Mouse (Mus musculus) bone marrow macrophage, adult 2 months (primary cell): ENCODE data around the gene Mef2d. TPM values are rescaled to one million over a fixed set of nuclear protein-coding genes. Genes with fewer than 3 reads are reported as not detected.
"Not testable (repeated sequence)": the region's sequence is repeated elsewhere in the genome, so short reads cannot be mapped to it uniquely, and the experiment has no call there.

Experiments
- H3K27ac ChIP-seq: 2 replicates; pipeline ENCODE4 v1.5.1; 2012; ENCODE audit warnings: low read depth, low read length; ENCODE audit not compliant: insufficient read depth
- H3K4me1 ChIP-seq: 2 replicates; pipeline ENCODE4 v1.6.1; 2012; ENCODE audit warnings: low read length; ENCODE audit not compliant: control insufficient read depth, insufficient read depth
- H3K4me3 ChIP-seq: 2 replicates; pipeline ENCODE4 v1.5.1; 2012; ENCODE audit warnings: mild to moderate bottlenecking, low read length, moderate library complexity; ENCODE audit not compliant: insufficient read depth
- CTCF ChIP-seq: IDR thresholded peaks from 2 replicates; pipeline ENCODE4 v1.5.1; 2012; ENCODE audit warnings: low read depth, mild to moderate bottlenecking, low read length, moderate library complexity
- POLR2A ChIP-seq: IDR thresholded peaks from 2 replicates; pipeline ENCODE4 v1.6.1; 2012; ENCODE audit warnings: mild to moderate bottlenecking, low read depth, low read length, borderline replicate concordance
- polyA plus RNA-seq: library from polyadenylated mRNA; stranded (reverse); fragments of >200 nt; gene quantifications from 2 replicates; pipeline ENCODE4 v1.2.4, GENCODE M21; 2012; ENCODE audit not compliant: missing spikeins, insufficient read depth, insufficient read length

Gene Mef2d
- polyA plus RNA-seq, 1 experiment, result 98.1 TPM

- Histone ChIP-seq H3K27ac (no peak overlapping the region), H3K4me3 (no peak overlapping the region), H3K4me1 (peaks cover 25% of the 10 kb centered on the region)
- no peak for TF ChIP-seq CTCF
- TF ChIP-seq POLR2A, result no peak
Measured at GRCm38 (mm10) chr3:88174894-88175293, 32.7 kb downstream of the Mef2d start.

DNA sequence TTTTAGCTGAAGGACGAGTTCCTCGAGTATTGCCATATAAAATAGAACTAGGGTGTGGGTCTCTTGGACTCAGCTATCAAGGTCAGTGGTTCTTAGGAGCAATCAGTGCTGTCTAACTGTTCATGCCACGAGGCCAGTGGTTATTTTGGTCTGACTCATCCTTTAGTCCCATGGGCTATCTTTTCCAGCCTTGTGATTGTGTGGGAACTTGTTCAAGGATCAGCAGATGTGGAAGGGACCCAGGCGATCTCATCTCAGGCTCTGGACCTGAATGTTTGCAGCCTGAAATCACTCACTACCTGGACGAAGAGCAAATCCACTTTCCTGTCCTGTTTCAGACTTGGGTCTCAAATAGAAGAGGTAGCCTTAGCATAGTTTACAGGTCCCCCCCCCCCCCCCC lies 34.9 kb downstream of the Mef2d start:
- peak overlapping the region; percentile 98 for H3K27ac ChIP-seq
- TF ChIP-seq CTCF, result no peak
- no peak for TF ChIP-seq POLR2A
- peaks cover 12% of the 10 kb centered on the region for H3K4me1 ChIP-seq
- H3K4me3 ChIP-seq, result peak overlapping the region; percentile 71

- Histone ChIP-seq H3K27ac (peak overlapping the region; percentile 98), H3K4me1 (peaks cover 7% of the 10 kb centered on the region), H3K4me3 (peak overlapping the region; percentile 71)
- TF ChIP-seq CTCF (no peak), POLR2A (no peak)
Measured at GRCm38 (mm10) chr3:88177562-88178345, 35.6 kb downstream of the Mef2d start.

- peak overlapping the region; percentile 22; the same call in 1 of the 2 replicates for H3K4me3 ChIP-seq
- peak overlapping the region; percentile 58 for H3K27ac ChIP-seq
- not testable (repeated sequence) for H3K4me1 ChIP-seq
Measured at GRCm38 (mm10) chr3:88178346-88178733, 36.2 kb downstream of the Mef2d start.

DNA sequence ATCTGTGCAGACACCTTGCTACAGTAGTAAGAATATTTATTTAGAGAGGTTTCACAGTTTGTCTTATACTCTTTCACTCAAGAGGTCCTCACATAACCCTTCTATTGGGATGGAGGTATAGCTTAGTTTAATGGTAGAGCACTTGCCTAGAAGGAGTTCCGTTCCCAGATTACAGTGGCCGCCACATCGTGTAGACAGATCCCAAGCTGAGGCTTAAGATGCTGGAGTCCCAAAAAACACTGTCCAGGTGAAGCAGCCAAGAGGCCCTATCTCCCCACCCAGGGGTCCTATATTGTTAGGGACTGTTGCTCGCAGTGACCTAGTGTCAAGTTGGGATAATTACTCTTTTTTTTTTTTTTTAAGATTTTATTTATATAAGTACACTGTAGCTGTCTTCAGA lies 36.8 kb downstream of the Mef2d start:
- H3K27ac ChIP-seq, result no peak overlapping the region
- peaks cover 7% of the 10 kb centered on the region for H3K4me1 ChIP-seq
- no peak overlapping the region for H3K4me3 ChIP-seq
- TF ChIP-seq CTCF (no peak), POLR2A (no peak)

GRCm38 (mm10) chr3:88181374-88181773 lies 39.2 kb downstream of the Mef2d start:
- H3K4me1 ChIP-seq, result peaks cover 7% of the 10 kb centered on the region
- no peak overlapping the region for H3K27ac ChIP-seq
- TF ChIP-seq POLR2A (no peak), CTCF (no peak)
- no peak overlapping the region for H3K4me3 ChIP-seq

DNA sequence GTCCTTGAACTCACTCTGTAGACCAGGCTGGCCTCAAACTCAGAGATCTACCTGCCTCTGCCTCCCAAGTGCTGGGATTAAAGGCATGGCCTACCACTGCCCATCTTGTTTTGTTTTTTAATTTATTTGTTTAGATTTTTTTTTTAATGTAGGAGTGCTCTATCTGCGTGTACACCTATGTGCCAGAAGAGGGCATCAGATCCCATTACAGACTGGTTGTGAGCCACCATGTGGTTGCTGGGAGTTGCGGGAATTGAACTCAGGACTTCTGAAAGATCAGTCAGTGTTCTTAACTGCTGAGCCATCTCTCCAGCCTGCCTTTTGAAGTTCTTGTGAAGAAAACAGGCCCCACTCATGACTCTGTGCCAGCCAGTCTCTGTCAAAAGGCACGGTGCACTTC lies 44.3 kb downstream of the Mef2d start:
- Histone ChIP-seq H3K27ac (no peak overlapping the region), H3K4me1 (no peaks in the 10 kb centered on the region; the same call in 1 of the 2 replicates), H3K4me3 (no peak overlapping the region)
- no peak for TF ChIP-seq POLR2A
- TF ChIP-seq CTCF, result no peak; the same call in 1 of the 2 replicates

GRCm38 (mm10) chr3:88191146-88191545 lies 49.0 kb downstream of the Mef2d start:
- TF ChIP-seq POLR2A, result no peak
- no peak for TF ChIP-seq CTCF
- H3K4me3 ChIP-seq, result no peak overlapping the region
- no peak overlapping the region for H3K27ac ChIP-seq
- no peaks in the 10 kb centered on the region; the same call in 1 of the 2 replicates for H3K4me1 ChIP-seq

- TF ChIP-seq CTCF (peak; percentile 44), POLR2A (no peak)
- no peaks in the 10 kb centered on the region; the same call in 1 of the 2 replicates for H3K4me1 ChIP-seq
- H3K4me3 ChIP-seq, result no peak overlapping the region
- H3K27ac ChIP-seq, result no peak overlapping the region
Measured at GRCm38 (mm10) chr3:88191820-88192616, 49.8 kb downstream of the Mef2d start.
